Mouse (Mus musculus) kidney, embryonic 14.5 days (tissue): ENCODE data around the gene Fam84b. TPM values are rescaled to one million over a fixed set of nuclear protein-coding genes. Genes with fewer than 3 reads are reported as not detected.
"Not testable (repeated sequence)": the region's sequence is repeated elsewhere in the genome, so short reads cannot be mapped to it uniquely, and the experiment has no call there.

Source experiments
- ATAC-seq: fragments of 200-750 bp; cut with Nextera tagmentation; 2 replicates; pipeline ENCODE4 v1.8.0; 2017; ENCODE audit warnings: moderate number of reproducible peaks, mild to moderate bottlenecking, moderate TSS enrichment, moderate library complexity; ENCODE audit not compliant: low FRiP score, low TSS enrichment
- H3K27ac ChIP-seq: fragments of 300-500 bp; sonication (generic); 2 replicates; pipeline ENCODE4 v1.5.1; 2014; ENCODE audit warnings: low read depth, mild to moderate bottlenecking, low read length, moderate library complexity, mixed read lengths
- H3K27me3 ChIP-seq: fragments of 300-500 bp; sonication (generic); 2 replicates; pipeline ENCODE4 v1.6.1; 2014; ENCODE audit warnings: mild to moderate bottlenecking, low read length; ENCODE audit not compliant: control insufficient read depth, insufficient read depth
- H3K36me3 ChIP-seq: fragments of 300-500 bp; sonication (generic); 2 replicates; pipeline ENCODE4 v1.6.1; 2014; ENCODE audit warnings: low read length, mixed read lengths; ENCODE audit not compliant: control insufficient read depth, insufficient read depth
- H3K4me1 ChIP-seq: fragments of 300-500 bp; sonication (generic); 2 replicates; pipeline ENCODE4 v1.6.1; 2014; ENCODE audit warnings: low read length, mixed read lengths; ENCODE audit not compliant: control insufficient read depth, insufficient read depth
- H3K4me2 ChIP-seq: fragments of 300-500 bp; sonication (generic); replicated peaks from 2 replicates; pipeline ENCODE4 v1.6.1; 2014; ENCODE audit warnings: low read depth, mild to moderate bottlenecking, low read length
- H3K4me3 ChIP-seq: fragments of 300-500 bp; sonication (generic); 2 replicates; pipeline ENCODE4 v1.5.1; 2014; ENCODE audit warnings: mild to moderate bottlenecking, low read length
- H3K9ac ChIP-seq: fragments of 300-500 bp; sonication (generic); 2 replicates; pipeline ENCODE4 v1.6.1; 2014; ENCODE audit warnings: low read depth, mild to moderate bottlenecking, low read length, moderate library complexity
- H3K9me3 ChIP-seq: fragments of 300-500 bp; sonication (generic); 2 replicates; pipeline ENCODE4 v1.6.1; 2016; ENCODE audit warnings: low read length; ENCODE audit not compliant: control insufficient read depth
- WGBS: fragments of 180-500 bp; shearing (Covaris S2); extraction: QIAGEN DNeasy Blood & Tissue Kit; methylation state at CpG from one replicate; pipeline ENCODE4 v1.1.7; 2014; 5-methylcytosine and 5-hydroxymethylcytosine counted together
- polyA plus RNA-seq: library from polyadenylated mRNA; unstranded; fragments of >200 nt; fragmentation: Nextera tagmentation; extraction: Ambion mirVana; gene quantifications from 2 replicates; pipeline ENCODE4 v1.2.1, GENCODE M21; 2014

The Fam84b gene
- polyA plus RNA-seq, 1 experiment from 2014 or later = 27.6 TPM

- Histone ChIP-seq H3K4me2 (no peak overlapping the region), H3K36me3 (no peaks in the 10 kb centered on the region), H3K9ac (no peak overlapping the region), H3K27ac (no peak overlapping the region), H3K4me1 (peaks cover 23% of the 10 kb centered on the region), H3K9me3 (no peaks in the 10 kb centered on the region), H3K27me3 (no peaks in the 10 kb centered on the region), H3K4me3 (no peak overlapping the region)
- 70% methylated on average over 3 of the region's 3 CpGs for WGBS
- no peak for ATAC-seq
These were observed 4.9 kb downstream of the Fam84b start for GRCm38 (mm10) chr15:60848630-60849029.

- Histone ChIP-seq H3K9ac (no peak overlapping the region), H3K4me1 (peaks cover 14% of the 10 kb centered on the region; the same call in 1 of the 2 replicates), H3K9me3 (no peaks in the 10 kb centered on the region), H3K4me2 (no peak overlapping the region), H3K36me3 (no peaks in the 10 kb centered on the region), H3K27ac (no peak overlapping the region), H3K4me3 (no peak overlapping the region), H3K27me3 (no peaks in the 10 kb centered on the region)
- ATAC-seq = no peak
- 34% methylated on average over 6 of the region's 6 CpGs for WGBS
These were observed 7.3 kb downstream of the Fam84b start for GRCm38 (mm10) chr15:60846291-60846690.

GRCm38 (mm10) chr15:60845886-60846285 is 7.7 kb downstream of the Fam84b start:
- ATAC-seq = no peak
- no peak overlapping the region for H3K9ac ChIP-seq
- H3K36me3 ChIP-seq = no peaks in the 10 kb centered on the region
- H3K4me2 ChIP-seq = no peak overlapping the region
- H3K27me3 ChIP-seq = no peaks in the 10 kb centered on the region
- H3K27ac ChIP-seq = no peak overlapping the region
- WGBS = 20% methylated on average over 3 of the region's 3 CpGs
- no peak overlapping the region for H3K4me3 ChIP-seq
- H3K4me1 ChIP-seq = peaks cover 11% of the 10 kb centered on the region; the same call in 1 of the 2 replicates
- H3K9me3 ChIP-seq = no peaks in the 10 kb centered on the region

DNA sequence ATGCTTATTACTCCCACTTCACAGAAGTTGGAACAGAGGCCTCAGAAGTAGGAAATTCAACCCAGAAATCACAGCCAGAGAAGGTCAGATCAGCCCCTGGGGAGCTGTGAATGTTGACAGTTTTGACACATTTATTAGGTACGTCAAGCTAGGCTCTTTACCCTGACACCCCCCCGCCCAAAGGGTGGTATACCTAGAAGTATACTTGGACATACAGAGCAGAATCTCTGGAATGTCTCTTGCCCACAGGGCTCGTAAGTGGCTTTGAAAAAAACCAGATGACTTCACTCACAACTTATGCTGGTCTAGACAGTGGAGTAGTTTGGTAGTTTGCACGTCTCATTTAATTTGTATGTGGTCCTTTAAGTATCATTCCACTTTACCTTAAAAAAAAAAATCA is 11.8 kb downstream of the Fam84b start:
- no peaks in the 10 kb centered on the region for H3K36me3 ChIP-seq
- peaks cover 11% of the 10 kb centered on the region for H3K4me1 ChIP-seq
- WGBS = 38% methylated on average over 4 of the region's 4 CpGs
- H3K4me2 ChIP-seq = no peak overlapping the region
- no peaks in the 10 kb centered on the region for H3K27me3 ChIP-seq
- H3K9me3 ChIP-seq = no peaks in the 10 kb centered on the region
- H3K27ac ChIP-seq = no peak overlapping the region
- no peak overlapping the region for H3K9ac ChIP-seq
- no peak overlapping the region for H3K4me3 ChIP-seq
- ATAC-seq = peak; percentile 25; the same call in 1 of the 2 replicates

DNA sequence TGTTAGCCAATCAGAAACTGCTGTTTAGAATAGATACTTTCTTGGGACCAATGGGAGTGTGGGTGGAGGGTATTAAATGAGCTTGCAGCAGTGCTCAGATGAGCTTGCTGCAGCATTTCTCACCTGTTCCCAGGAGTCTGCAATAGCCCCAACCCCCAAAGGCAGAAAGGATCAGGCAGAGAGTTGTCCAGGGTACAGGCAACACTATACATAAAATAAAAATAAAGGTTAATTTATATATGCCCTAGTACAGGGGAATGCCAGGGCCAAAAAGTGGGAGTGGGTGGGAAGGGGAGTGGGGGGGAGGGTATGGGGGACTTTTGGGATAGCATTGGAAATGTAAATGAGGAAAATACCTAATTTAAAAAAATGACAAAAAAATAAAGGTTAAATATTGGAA is 12.3 kb downstream of the Fam84b start:
- not testable (repeated sequence) for H3K27me3 ChIP-seq, H3K27ac ChIP-seq, H3K9ac ChIP-seq, H3K4me2 ChIP-seq, H3K9me3 ChIP-seq, H3K4me3 ChIP-seq, H3K36me3 ChIP-seq, ATAC-seq
- peaks cover 11% of the 10 kb centered on the region for H3K4me1 ChIP-seq

DNA sequence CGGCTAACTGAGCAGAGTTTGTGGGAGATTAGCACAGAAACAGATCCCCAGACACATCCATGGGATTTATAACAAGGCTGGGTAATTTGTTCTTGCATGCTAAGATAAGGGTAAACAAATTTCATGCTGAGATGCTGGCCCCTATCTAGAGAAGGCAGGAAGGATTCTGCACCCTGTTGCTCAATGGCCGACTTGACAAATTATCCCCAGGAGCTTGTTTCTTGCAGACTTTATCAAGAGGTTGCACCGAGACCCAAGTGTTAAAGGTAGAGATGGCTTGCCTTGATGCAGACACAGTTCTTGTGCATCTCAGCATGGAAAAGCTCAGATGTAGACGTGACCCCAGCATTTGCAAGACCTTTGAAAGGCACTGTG is 13.3 kb downstream of the Fam84b start:
- peak overlapping the region; percentile 70; the same call in 1 of the 2 replicates for H3K27ac ChIP-seq

DNA sequence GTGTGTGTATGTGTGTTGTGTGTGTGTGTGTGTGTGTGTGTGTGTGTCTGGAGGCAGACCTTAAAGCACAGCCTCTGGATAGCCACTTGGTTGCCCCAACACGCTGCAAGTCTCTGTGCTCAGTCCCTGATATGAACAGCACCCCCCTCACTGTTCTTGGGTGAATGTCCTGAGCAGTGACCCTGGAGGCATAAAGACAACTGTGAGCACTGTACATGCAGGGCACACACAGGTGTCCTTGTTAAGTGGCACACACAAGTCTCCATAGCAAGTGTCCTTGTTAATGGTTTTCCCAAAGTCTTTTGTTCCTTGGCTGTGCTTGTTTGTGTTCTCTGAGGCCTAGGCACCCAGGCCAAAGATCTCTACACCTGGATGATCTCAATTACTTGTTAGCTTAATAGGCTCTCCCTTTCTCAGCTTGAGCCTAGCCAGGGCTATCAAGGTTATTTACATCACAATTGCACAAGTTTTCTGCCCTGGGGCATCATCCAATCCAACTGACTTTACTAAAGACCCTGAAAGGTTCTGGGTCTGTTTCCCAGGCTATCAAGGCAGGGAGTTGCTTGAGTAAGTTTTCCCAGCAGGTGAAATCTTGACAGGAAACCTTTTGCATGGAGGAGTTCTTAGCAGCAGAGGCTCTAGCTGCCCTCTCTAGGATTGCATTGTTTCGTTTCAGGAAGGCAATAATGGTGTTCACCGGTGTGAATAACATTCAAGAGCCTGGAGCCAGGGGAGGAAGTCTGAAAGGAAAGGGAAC is 13.9 kb downstream of the Fam84b start:
- H3K4me2 ChIP-seq = no peak overlapping the region
- H3K4me1 ChIP-seq = peaks cover 7% of the 10 kb centered on the region
- peak overlapping the region; percentile 70; the same call in 1 of the 2 replicates for H3K27ac ChIP-seq
- H3K36me3 ChIP-seq = no peaks in the 10 kb centered on the region
- H3K9me3 ChIP-seq = no peaks in the 10 kb centered on the region
- H3K27me3 ChIP-seq = no peaks in the 10 kb centered on the region
- 22% methylated on average over 3 of the region's 3 CpGs for WGBS
- peak; percentile 71 for ATAC-seq
- no peak overlapping the region for H3K4me3 ChIP-seq
- H3K9ac ChIP-seq = no peak overlapping the region

More for the DNA sequence above, 13.3 kb downstream of the Fam84b start:
- Histone ChIP-seq H3K36me3 (no peaks in the 10 kb centered on the region), H3K9ac (no peak overlapping the region), H3K27me3 (no peaks in the 10 kb centered on the region), H3K4me1 (peaks cover 11% of the 10 kb centered on the region), H3K4me3 (no peak overlapping the region), H3K4me2 (no peak overlapping the region), H3K9me3 (no peaks in the 10 kb centered on the region)
- WGBS = 25% methylated on average over 4 of the region's 4 CpGs
- no peak for ATAC-seq

DNA sequence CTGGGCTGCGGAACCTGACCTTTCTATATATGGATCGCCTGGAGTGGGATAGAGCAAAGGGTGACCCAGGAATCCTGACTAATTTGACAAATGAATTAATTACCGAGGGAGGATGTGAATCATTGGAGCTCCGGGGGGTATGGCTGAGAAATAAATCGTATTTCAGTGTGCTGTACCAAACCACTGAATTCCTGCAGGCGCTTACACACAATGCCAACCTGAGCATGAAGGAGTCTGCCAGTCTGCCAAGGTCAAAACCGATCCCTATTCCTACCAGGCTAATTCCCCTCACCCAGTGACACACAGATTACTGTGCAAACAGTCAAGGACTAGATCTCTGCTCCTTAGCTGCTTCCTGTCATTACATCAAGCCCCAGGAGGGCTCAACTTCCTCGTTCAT is 15.4 kb downstream of the Fam84b start:
- Histone ChIP-seq H3K9ac (no peak overlapping the region), H3K4me3 (no peak overlapping the region), H3K36me3 (no peaks in the 10 kb centered on the region), H3K27ac (no peak overlapping the region), H3K27me3 (no peaks in the 10 kb centered on the region), H3K9me3 (no peaks in the 10 kb centered on the region), H3K4me1 (peaks cover 7% of the 10 kb centered on the region), H3K4me2 (no peak overlapping the region)
- no peak for ATAC-seq
- 53% methylated on average over 8 of the region's 8 CpGs for WGBS

- H3K27ac ChIP-seq = no peak overlapping the region
- ATAC-seq = no peak
- no peaks in the 10 kb centered on the region for H3K36me3 ChIP-seq
- WGBS = 86% methylated on average over 9 of the region's 9 CpGs
- H3K4me3 ChIP-seq = no peak overlapping the region
- no peak overlapping the region for H3K9ac ChIP-seq
- H3K27me3 ChIP-seq = no peaks in the 10 kb centered on the region
- no peaks in the 10 kb centered on the region for H3K9me3 ChIP-seq
- H3K4me1 ChIP-seq = peaks cover 7% of the 10 kb centered on the region
- H3K4me2 ChIP-seq = no peak overlapping the region
These were observed 15.9 kb downstream of the Fam84b start for GRCm38 (mm10) chr15:60837719-60838118.
